Mouse (Mus musculus): ENCODE results near the gene Fn1. TPM values are rescaled to one million over a fixed set of nuclear protein-coding genes. Genes with fewer than 3 reads are reported as not detected.

Gene Fn1
- polyA plus RNA-seq, 1 experiment from 2014 or later, result 38.3 TPM

GRCm38 (mm10) chr1:71583302-71583701 lies 69.7 kb downstream of the Fn1 start:
- no peak overlapping the region for H3K4me3 ChIP-seq (ENCODE audit: low read depth, low read length)
- H3K27me3 ChIP-seq (replicated peaks; ENCODE audit: control insufficient read depth, insufficient read depth, low read length), result no peaks in the 10 kb centered on the region
- H3K4me1 ChIP-seq (replicated peaks; ENCODE audit: control insufficient read depth, insufficient read depth, low read length), result no peaks in the 10 kb centered on the region
- peaks cover 17% of the 10 kb centered on the region for H3K36me3 ChIP-seq (ENCODE audit: control insufficient read depth, insufficient read depth)
- no peak for ATAC-seq
- no peak overlapping the region for H3K27ac ChIP-seq (ENCODE audit: low read depth, low read length)
- H3K9ac ChIP-seq (ENCODE audit: low read depth, low read length), result no peak overlapping the region
- H3K4me2 ChIP-seq (replicated peaks; ENCODE audit: low read depth), result no peak overlapping the region
- H3K9me3 ChIP-seq (ENCODE audit: control insufficient read depth), result no peaks in the 10 kb centered on the region
- WGBS, result 95% methylated on average over 8 of the region's 8 CpGs
- TF ChIP-seq CTCF (IDR thresholded peaks at IDR 0.05; ENCODE audit: low read depth), result no peak

GRCm38 (mm10) chr1:71580408-71580807 lies 72.6 kb downstream of the Fn1 start:
- Histone ChIP-seq H3K4me1 (replicated peaks; ENCODE audit: control insufficient read depth, insufficient read depth, low read length) (no peaks in the 10 kb centered on the region), H3K9ac (ENCODE audit: low read depth, low read length) (no peak overlapping the region), H3K4me2 (replicated peaks; ENCODE audit: low read depth) (no peak overlapping the region), H3K4me3 (ENCODE audit: low read depth, low read length) (no peak overlapping the region), H3K9me3 (ENCODE audit: control insufficient read depth) (no peaks in the 10 kb centered on the region), H3K27ac (ENCODE audit: low read depth, low read length) (no peak overlapping the region), H3K36me3 (ENCODE audit: control insufficient read depth, insufficient read depth) (peaks cover 46% of the 10 kb centered on the region), H3K27me3 (replicated peaks; ENCODE audit: control insufficient read depth, insufficient read depth, low read length) (no peaks in the 10 kb centered on the region)
- WGBS, result 91% methylated on average over 12 of the region's 12 CpGs
- no peak for TF ChIP-seq CTCF (IDR thresholded peaks at IDR 0.05; ENCODE audit: low read depth)
- no peak for ATAC-seq

- 78% methylated on average over 4 of the region's 4 CpGs for WGBS
- Histone ChIP-seq H3K9ac (ENCODE audit: low read depth, low read length) (no peak overlapping the region), H3K4me2 (replicated peaks; ENCODE audit: low read depth) (no peak overlapping the region), H3K36me3 (ENCODE audit: control insufficient read depth, insufficient read depth) (peaks cover 50% of the 10 kb centered on the region), H3K4me3 (ENCODE audit: low read depth, low read length) (no peak overlapping the region), H3K9me3 (ENCODE audit: control insufficient read depth) (no peaks in the 10 kb centered on the region), H3K27ac (ENCODE audit: low read depth, low read length) (no peak overlapping the region), H3K4me1 (replicated peaks; ENCODE audit: control insufficient read depth, insufficient read depth, low read length) (no peaks in the 10 kb centered on the region), H3K27me3 (replicated peaks; ENCODE audit: control insufficient read depth, insufficient read depth, low read length) (no peaks in the 10 kb centered on the region)
- 0 out of 2 replicates have a peak, but pooled peaks have one; percentile 28 for ATAC-seq
- no peak for TF ChIP-seq CTCF (IDR thresholded peaks at IDR 0.05; ENCODE audit: low read depth)
Measured at GRCm38 (mm10) chr1:71579526-71579925, 73.5 kb downstream of the Fn1 start.

GRCm38 (mm10) chr1:71576837-71577236 lies 76.2 kb downstream of the Fn1 start:
- TF ChIP-seq CTCF (IDR thresholded peaks at IDR 0.05; ENCODE audit: low read depth), result no peak
- ATAC-seq, result no peak
- Histone ChIP-seq H3K27me3 (replicated peaks; ENCODE audit: control insufficient read depth, insufficient read depth, low read length) (no peaks in the 10 kb centered on the region), H3K9ac (ENCODE audit: low read depth, low read length) (no peak overlapping the region), H3K4me1 (replicated peaks; ENCODE audit: control insufficient read depth, insufficient read depth, low read length) (no peaks in the 10 kb centered on the region), H3K36me3 (ENCODE audit: control insufficient read depth, insufficient read depth) (peaks cover 70% of the 10 kb centered on the region), H3K4me3 (ENCODE audit: low read depth, low read length) (no peak overlapping the region), H3K4me2 (replicated peaks; ENCODE audit: low read depth) (no peak overlapping the region), H3K27ac (ENCODE audit: low read depth, low read length) (no peak overlapping the region), H3K9me3 (ENCODE audit: control insufficient read depth) (no peaks in the 10 kb centered on the region)
- WGBS, result 95% methylated on average over 6 of the region's 6 CpGs

- WGBS, result 91% methylated on average over 7 of the region's 7 CpGs
- Histone ChIP-seq H3K27ac (ENCODE audit: low read depth, low read length) (no peak overlapping the region), H3K9me3 (ENCODE audit: control insufficient read depth) (no peaks in the 10 kb centered on the region), H3K4me3 (ENCODE audit: low read depth, low read length) (no peak overlapping the region), H3K4me2 (replicated peaks; ENCODE audit: low read depth) (no peak overlapping the region), H3K4me1 (replicated peaks; ENCODE audit: control insufficient read depth, insufficient read depth, low read length) (no peaks in the 10 kb centered on the region), H3K36me3 (ENCODE audit: control insufficient read depth, insufficient read depth) (peaks cover 78% of the 10 kb centered on the region), H3K9ac (ENCODE audit: low read depth, low read length) (no peak overlapping the region), H3K27me3 (replicated peaks; ENCODE audit: control insufficient read depth, insufficient read depth, low read length) (no peaks in the 10 kb centered on the region)
- TF ChIP-seq CTCF (IDR thresholded peaks at IDR 0.05; ENCODE audit: low read depth), result no peak
- no peak for ATAC-seq
Measured at GRCm38 (mm10) chr1:71575987-71576386, 77.0 kb downstream of the Fn1 start.

- Histone ChIP-seq H3K4me2 (replicated peaks; ENCODE audit: low read depth) (no peak overlapping the region), H3K4me3 (ENCODE audit: low read depth, low read length) (no peak overlapping the region), H3K27ac (ENCODE audit: low read depth, low read length) (no peak overlapping the region), H3K27me3 (replicated peaks; ENCODE audit: control insufficient read depth, insufficient read depth, low read length) (no peaks in the 10 kb centered on the region), H3K36me3 (ENCODE audit: control insufficient read depth, insufficient read depth) (peaks cover 78% of the 10 kb centered on the region), H3K9ac (ENCODE audit: low read depth, low read length) (no peak overlapping the region), H3K9me3 (ENCODE audit: control insufficient read depth) (no peaks in the 10 kb centered on the region), H3K4me1 (replicated peaks; ENCODE audit: control insufficient read depth, insufficient read depth, low read length) (no peaks in the 10 kb centered on the region)
- 87% methylated on average over 4 of the region's 4 CpGs for WGBS
- TF ChIP-seq CTCF (IDR thresholded peaks at IDR 0.05; ENCODE audit: low read depth), result no peak
- no peak for ATAC-seq
Measured at GRCm38 (mm10) chr1:71570116-71570515, 82.9 kb downstream of the Fn1 start.

Measured in intestine, postnatal 0 days (tissue).